Mouse (Mus musculus) liver, adult 2 months (tissue): Measurements from ENCODE around the gene Ctns.

ENCODE experiments used
- CTCF ChIP-seq: fragments of 200-500 bp; IDR thresholded peaks from 2 replicates; pipeline ENCODE4 v1.5.1; 2011; ENCODE audit warnings: low read depth, low read length, control low read depth
- POLR2A ChIP-seq: fragments of 200-500 bp; IDR thresholded peaks from 2 replicates; pipeline ENCODE4 v1.6.1; 2011; ENCODE audit warnings: low read length, control low read depth; ENCODE audit not compliant: insufficient read depth; ENCODE audit errors: extremely low read depth

- TF ChIP-seq POLR2A (no peak), CTCF (no peak)
Measured at GRCm38 (mm10) chr11:73199879-73200278, 1.0 kb upstream of the Ctns start.
